ENCODE assay signal across 24 mouse cellular contexts in the genomic region with DNA sequence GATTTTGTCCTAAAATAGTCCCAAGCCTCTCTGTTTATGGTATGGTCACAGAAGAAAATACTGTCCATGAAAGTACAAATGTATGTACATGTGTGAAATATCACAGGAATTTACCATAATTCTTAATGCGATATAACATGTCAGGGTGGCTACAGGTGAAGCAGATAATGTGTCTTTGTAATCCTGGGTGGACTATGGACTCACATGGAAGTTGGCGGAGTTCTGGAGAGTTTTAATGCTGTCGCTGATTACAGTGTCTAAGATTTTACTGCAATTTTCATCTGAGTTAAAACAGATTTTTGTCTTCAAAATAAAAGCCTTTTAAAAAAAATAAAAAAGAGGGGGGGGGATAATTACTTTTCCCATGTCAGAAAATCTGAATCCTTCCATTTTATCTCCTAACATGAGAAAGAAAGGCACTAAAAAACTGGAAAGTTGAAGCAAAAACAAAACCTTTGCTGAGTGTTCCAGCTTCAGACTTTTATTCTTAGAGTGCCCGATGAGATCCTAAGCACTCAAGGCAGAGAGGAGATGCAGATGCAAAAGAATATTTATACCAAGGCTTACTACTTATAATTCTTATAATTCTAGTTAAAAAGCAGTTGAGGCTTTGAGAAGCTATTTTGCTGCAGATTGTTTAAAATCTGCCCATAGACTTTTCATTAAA.
DNase-seq lines count a peak whose midpoint lies in the region; ATAC-seq and TF ChIP-seq lines count a peak whose summit lies in the region.
"Had no signal": no experiment of that assay in that cellular context is flagged by ENCODE, and none has a peak within 500 bp of the region (broad histone marks: within the 10 kb centered on the region; RNA-seq: fewer than 3 reads in every experiment).

No protein-coding gene starts in this region.

- H3K27me3 ChIP-seq in intestine, embryonic 14.5 days (replicated peaks; ENCODE audit: control insufficient read depth, insufficient read depth, low read length), result no peaks in the 10 kb centered on the region
- no peaks in the 10 kb centered on the region for H3K27me3 ChIP-seq in intestine, postnatal 0 days (replicated peaks; ENCODE audit: control insufficient read depth, insufficient read depth, low read length)
- H3K27me3 ChIP-seq in midbrain, embryonic 11.5 days (ENCODE audit: control insufficient read depth, insufficient read depth, low read length), result no peaks in the 10 kb centered on the region
- H3K27me3 ChIP-seq in midbrain, embryonic 13.5 days, result no peaks in the 10 kb centered on the region
- H3K27me3 ChIP-seq in intestine, embryonic 16.5 days (replicated peaks; ENCODE audit: control insufficient read depth, insufficient read depth, low read length), result no peaks in the 10 kb centered on the region
- H3K27me3 ChIP-seq: embryonic facial prominence, embryonic 12.5 days; forebrain, embryonic 13.5 days; forebrain, embryonic 15.5 days; Patski had no signal

- DNase-seq in gastrocnemius, adult 2 months, result no peak
- no peak for DNase-seq in gastrocnemius, postnatal 25 days
- peak; percentile 3 for DNase-seq in intestine, embryonic 14.5 days (ENCODE audit: low spot score)
- peak; percentile 66 for DNase-seq in midbrain, embryonic 11.5 days (ENCODE audit: low spot score, missing footprints)
- DNase-seq: adrenal gland, adult 8-10 months; adrenal gland, postnatal 14 days; adrenal gland, postnatal 36 days; B cell, adult 2 months; cerebellum, adult 11-12 months; cerebellum, adult 2 months; cerebellum, adult 9-10 months; cerebellum, postnatal 10 days; cerebellum, postnatal 25 days had no signal

- peak overlapping the region; percentile 12 for H3K27ac ChIP-seq in gastrocnemius, adult 2 months
- H3K27ac ChIP-seq in intestine, embryonic 14.5 days (ENCODE audit: low read depth), result no peak overlapping the region
- no peak overlapping the region for H3K27ac ChIP-seq in intestine, postnatal 0 days (ENCODE audit: low read depth, low read length)
- H3K27ac ChIP-seq in midbrain, embryonic 11.5 days (ENCODE audit: low read depth, low read length), result no peak overlapping the region
- H3K27ac ChIP-seq in midbrain, embryonic 13.5 days, result no peak overlapping the region
- H3K27ac ChIP-seq in intestine, embryonic 16.5 days (ENCODE audit: low read length), result no peak overlapping the region
- H3K27ac ChIP-seq: embryonic facial prominence, embryonic 10.5 days; embryonic facial prominence, embryonic 12.5 days; forebrain, embryonic 13.5 days; forebrain, embryonic 15.5 days had no signal

- ATAC-seq in intestine, embryonic 14.5 days (replicated peaks; ENCODE audit: low FRiP score, low TSS enrichment, low read depth), result no peak
- ATAC-seq in intestine, postnatal 0 days, result no peak
- no peak for ATAC-seq in midbrain, embryonic 11.5 days (ENCODE audit: low FRiP score)
- no peak for ATAC-seq in midbrain, embryonic 13.5 days
- peak; percentile 69; the same call in 1 of the 2 replicates for ATAC-seq in intestine, embryonic 16.5 days
- no peak for ATAC-seq in CD4-positive, CD25-positive, alpha-beta regulatory T cell, adult 4 months
- ATAC-seq: activated CD4-positive, CD25-positive, alpha-beta regulatory T cell, adult 4 months; forebrain, embryonic 13.5 days; forebrain, embryonic 15.5 days; Patski had no signal

- no peaks in the 10 kb centered on the region for H3K9me3 ChIP-seq in intestine, embryonic 14.5 days (ENCODE audit: control insufficient read depth, low read length)
- no peaks in the 10 kb centered on the region for H3K9me3 ChIP-seq in intestine, postnatal 0 days (ENCODE audit: control insufficient read depth)
- no peaks in the 10 kb centered on the region for H3K9me3 ChIP-seq in midbrain, embryonic 11.5 days (ENCODE audit: control insufficient read depth, low read length)
- no peaks in the 10 kb centered on the region for H3K9me3 ChIP-seq in midbrain, embryonic 13.5 days
- no peaks in the 10 kb centered on the region for H3K9me3 ChIP-seq in intestine, embryonic 16.5 days (ENCODE audit: control insufficient read depth, low read length)
- H3K9me3 ChIP-seq: embryonic facial prominence, embryonic 10.5 days; embryonic facial prominence, embryonic 12.5 days; forebrain, embryonic 13.5 days; forebrain, embryonic 15.5 days; G1E had no signal

- H3K4me2 ChIP-seq in intestine, embryonic 14.5 days (ENCODE audit: low read length), result no peak overlapping the region
- no peak overlapping the region for H3K4me2 ChIP-seq in intestine, postnatal 0 days (replicated peaks; ENCODE audit: low read depth)
- no peak overlapping the region for H3K4me2 ChIP-seq in midbrain, embryonic 11.5 days
- no peak overlapping the region for H3K4me2 ChIP-seq in midbrain, embryonic 13.5 days (replicated peaks)
- no peak overlapping the region for H3K4me2 ChIP-seq in intestine, embryonic 16.5 days (ENCODE audit: low read depth, low read length)
- H3K4me2 ChIP-seq: embryonic facial prominence, embryonic 12.5 days; forebrain, embryonic 13.5 days; forebrain, embryonic 15.5 days had no signal

- no peak for TF ChIP-seq CTCF in gastrocnemius, adult 2 months (IDR thresholded peaks at IDR 0.05)
- no peak for TF ChIP-seq CTCF in intestine, postnatal 0 days (IDR thresholded peaks at IDR 0.05; ENCODE audit: low read depth)

- intact Hi-C loops in gastrocnemius, adult 2 months (cut with DNase I), result loop anchor here (5.0 kb wide), 1 partner anchor 192 kb away; no protein-coding TSS in a partner anchor

- no peaks in the 10 kb centered on the region for H3K36me3 ChIP-seq in intestine, embryonic 14.5 days (ENCODE audit: control insufficient read depth, insufficient read depth, low read length)
- no peaks in the 10 kb centered on the region for H3K36me3 ChIP-seq in intestine, postnatal 0 days (ENCODE audit: control insufficient read depth, insufficient read depth)
- no peaks in the 10 kb centered on the region for H3K36me3 ChIP-seq in midbrain, embryonic 11.5 days (ENCODE audit: control insufficient read depth, insufficient read depth, low read length)
- no peaks in the 10 kb centered on the region for H3K36me3 ChIP-seq in midbrain, embryonic 13.5 days
- H3K36me3 ChIP-seq in intestine, embryonic 16.5 days (ENCODE audit: control insufficient read depth, insufficient read depth, low read length), result no peaks in the 10 kb centered on the region
- H3K36me3 ChIP-seq: embryonic facial prominence, embryonic 10.5 days; embryonic facial prominence, embryonic 12.5 days; forebrain, embryonic 15.5 days; G1E had no signal

- no peaks in the 10 kb centered on the region for H3K4me1 ChIP-seq in intestine, embryonic 14.5 days (replicated peaks; ENCODE audit: control insufficient read depth, insufficient read depth, low read length)
- H3K4me1 ChIP-seq in intestine, postnatal 0 days (replicated peaks; ENCODE audit: control insufficient read depth, insufficient read depth, low read length), result no peaks in the 10 kb centered on the region
- 0 out of 2 replicates have a peak, but pooled peaks cover 2% of the 10 kb centered on the region for H3K4me1 ChIP-seq in midbrain, embryonic 11.5 days (ENCODE audit: control insufficient read depth, insufficient read depth, low read length)
- peaks cover 11% of the 10 kb centered on the region for H3K4me1 ChIP-seq in midbrain, embryonic 13.5 days (replicated peaks)
- no peaks in the 10 kb centered on the region for H3K4me1 ChIP-seq in intestine, embryonic 16.5 days (ENCODE audit: control insufficient read depth, insufficient read depth, low read length)
- H3K4me1 ChIP-seq: embryonic facial prominence, embryonic 10.5 days; embryonic facial prominence, embryonic 12.5 days had no signal

- whole genome bisulfite sequencing in intestine, embryonic 14.5 days, result 62% methylated on average over 4 of the region's 4 CpGs
- WGBS in intestine, postnatal 0 days, result 32% methylated on average over 4 of the region's 4 CpGs
- 93% methylated on average over 4 of the region's 4 CpGs for WGBS in midbrain, embryonic 11.5 days
- 88% methylated on average over 4 of the region's 4 CpGs for WGBS in midbrain, embryonic 13.5 days
- WGBS in intestine, embryonic 16.5 days, result 53% methylated on average over 4 of the region's 4 CpGs

- H3K9ac ChIP-seq in intestine, embryonic 14.5 days (ENCODE audit: low read length), result no peak overlapping the region
- no peak overlapping the region for H3K9ac ChIP-seq in intestine, postnatal 0 days (ENCODE audit: low read depth, low read length)
- H3K9ac ChIP-seq in midbrain, embryonic 11.5 days (ENCODE audit: low read length), result no peak overlapping the region
- no peak overlapping the region for H3K9ac ChIP-seq in midbrain, embryonic 13.5 days (replicated peaks)
- H3K9ac ChIP-seq in intestine, embryonic 16.5 days (ENCODE audit: low read depth, low read length), result no peak overlapping the region
- H3K9ac ChIP-seq: embryonic facial prominence, embryonic 12.5 days; forebrain, embryonic 13.5 days; forebrain, embryonic 15.5 days had no signal

- no peak overlapping the region for H3K4me3 ChIP-seq in gastrocnemius, adult 2 months
- H3K4me3 ChIP-seq in intestine, embryonic 14.5 days (ENCODE audit: low read depth, low read length), result no peak overlapping the region
- H3K4me3 ChIP-seq in intestine, postnatal 0 days (ENCODE audit: low read depth, low read length), result no peak overlapping the region
- H3K4me3 ChIP-seq in midbrain, embryonic 11.5 days (ENCODE audit: low read depth, low read length), result no peak overlapping the region
- no peak overlapping the region for H3K4me3 ChIP-seq in midbrain, embryonic 13.5 days (replicated peaks)
- H3K4me3 ChIP-seq in intestine, embryonic 16.5 days (ENCODE audit: low read length), result no peak overlapping the region
- H3K4me3 ChIP-seq: embryonic facial prominence, embryonic 10.5 days; embryonic facial prominence, embryonic 12.5 days; forebrain, embryonic 13.5 days; forebrain, embryonic 15.5 days had no signal

Comparison
In these comparisons a context has a peak if more than half of its experiments do, and no peak if none do; other contexts are left out.
1. DNase-seq: peak in intestine, embryonic 14.5 days (single experiment) and midbrain, embryonic 11.5 days (single experiment); none in gastrocnemius, adult 2 months (single experiment) and gastrocnemius, postnatal 25 days (single experiment).